Mouse (Mus musculus): ENCODE data around the gene Nav2.

- TF ChIP-seq CTCF (IDR thresholded peaks at IDR 0.05; ENCODE audit: low read depth) (no peak), EP300 (optimal IDR thresholded peaks at IDR 0.05) (no peak)
Observed at GRCm38 (mm10) chr7:49558240-49558640, 649.7 kb downstream of the Nav2 start.
